Mouse (Mus musculus) C2C12 (cell line): ENCODE data around the gene Tbc1d30.

Experiments
- CEBPB ChIP-seq: IDR thresholded peaks from one replicate; pipeline ENCODE4 v1.6.1; 2011; ENCODE audit warnings: low read depth, mild to moderate bottlenecking, control low read depth, moderate library complexity
- CTCF ChIP-seq: IDR thresholded peaks from one replicate; pipeline ENCODE4 v1.5.1; 2011; ENCODE audit not compliant: control insufficient read depth, insufficient read depth, insufficient read length
- FOSL1 ChIP-seq: IDR thresholded peaks from one replicate; pipeline ENCODE4 v1.8.0; 2011; ENCODE audit warnings: mild to moderate bottlenecking, low read length; ENCODE audit not compliant: poor library complexity, insufficient read depth, severe bottlenecking
- MAX ChIP-seq: IDR thresholded peaks from one replicate; pipeline ENCODE4 v1.6.1; 2011; ENCODE audit warnings: mild to moderate bottlenecking, control low read depth
- MYOG ChIP-seq: IDR thresholded peaks from one replicate; pipeline ENCODE4 v1.6.1; 2011; ENCODE audit not compliant: control insufficient read depth, insufficient read length; ENCODE audit errors: extremely low read depth
- USF1 ChIP-seq: IDR thresholded peaks from one replicate; pipeline ENCODE4 v1.6.1; 2011; ENCODE audit warnings: low read depth, mild to moderate bottlenecking, control low read depth, moderate library complexity

DNA sequence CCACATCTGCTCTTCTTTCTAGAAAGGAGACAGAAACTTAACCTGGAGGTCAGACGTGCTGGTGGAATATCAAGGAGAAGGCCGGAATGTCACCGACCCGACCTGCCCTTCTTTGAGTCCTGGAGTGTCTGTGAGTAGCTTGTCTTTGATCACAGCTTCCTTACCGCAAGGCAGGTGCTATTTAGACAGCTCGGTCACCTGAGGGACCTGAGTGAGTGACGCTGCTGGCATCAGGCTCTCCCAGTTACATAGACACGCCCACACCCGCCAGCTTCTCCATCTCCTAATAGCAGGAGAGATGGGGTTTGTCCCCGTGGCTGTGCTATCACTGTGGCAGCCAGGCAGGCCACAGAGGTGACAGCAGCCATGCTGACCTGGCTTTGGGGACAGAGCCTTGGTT, 39.5 kb upstream of the Tbc1d30 start:
- no peak for TF ChIP-seq CTCF
- no peak for TF ChIP-seq USF1
- no peak for TF ChIP-seq MYOG
- TF ChIP-seq MAX: no peak
- no peak for TF ChIP-seq CEBPB
- TF ChIP-seq FOSL1: no peak
